Mouse (Mus musculus): ENCODE results near the gene 9830107B12Rik.
A peak's percentile ranks its signal among the peaks of the same experiment; 100 is the strongest.

Gene 9830107B12Rik

DNA sequence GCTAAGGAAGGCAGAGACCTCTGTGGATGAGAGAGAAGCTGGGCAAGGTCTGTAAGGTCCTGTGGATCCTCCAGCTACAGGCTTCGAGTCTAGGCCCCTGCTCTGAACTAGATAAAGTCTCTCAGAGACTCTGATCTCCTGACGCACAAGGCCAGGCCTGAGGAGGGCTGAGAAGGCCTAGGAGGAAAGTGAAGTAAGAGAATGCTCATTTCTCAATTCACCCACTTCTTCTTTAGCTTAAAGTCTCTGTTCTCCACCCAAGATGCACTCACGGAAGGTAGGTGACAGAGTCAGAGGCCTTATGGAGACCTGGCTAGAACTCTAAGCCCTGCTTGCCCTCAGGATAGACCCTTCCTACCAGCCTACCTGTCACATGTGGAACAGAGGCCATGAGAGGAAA lies at the start of gene 9830107B12Rik:
9830107B12Rik (minus strand) TSS at position 149 of the 400 bp plus-strand sequence.
- DNase-seq (ENCODE audit: low read depth in 1 of 2, low spot score in 2 of 2), result peak in 1 of 2 experiments; percentile 6

DNA sequence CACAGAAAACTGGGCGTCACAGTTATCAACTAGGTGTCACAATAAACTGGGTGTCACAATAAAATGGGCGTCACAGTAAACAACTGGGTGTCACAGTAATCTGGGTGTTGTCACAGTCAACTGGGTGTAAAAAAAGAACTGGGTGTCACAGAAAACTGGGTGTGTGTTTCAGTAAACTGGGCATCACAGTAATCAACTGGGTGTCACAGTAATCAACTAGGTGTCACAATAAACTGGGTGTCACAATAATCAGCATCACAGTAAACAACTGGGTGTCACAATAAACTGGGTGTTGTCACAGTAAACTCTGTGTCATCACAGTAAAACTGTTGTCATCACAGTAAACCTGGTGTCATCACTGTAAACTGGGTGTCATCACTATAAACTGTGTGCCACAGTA lies 46.3 kb upstream of the 9830107B12Rik start:
- no peak for DNase-seq (ENCODE audit: low read depth in 1 of 2, low spot score in 2 of 2)

DNA sequence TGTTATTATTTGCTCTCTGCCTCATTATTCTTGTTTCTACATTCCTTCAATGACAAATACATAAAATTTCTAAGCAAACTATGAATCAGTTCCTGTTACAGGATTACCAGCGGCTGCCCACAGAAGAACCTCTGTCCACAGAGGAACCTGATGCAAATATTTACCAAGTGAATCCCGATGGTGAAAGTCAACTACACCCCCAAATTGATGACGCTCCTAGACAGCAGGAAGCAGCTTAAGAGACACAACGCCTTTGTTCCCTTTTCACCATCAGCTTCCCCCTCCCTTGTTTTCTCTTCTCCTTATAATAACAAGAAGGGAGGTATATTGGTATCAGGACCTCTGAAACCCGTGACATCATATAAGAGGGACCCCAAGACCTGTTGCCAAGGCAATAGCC lies 39.2 kb upstream of the 9830107B12Rik start:
- DNase-seq (ENCODE audit: low read depth in 1 of 2, low spot score in 2 of 2), result peak; percentile 58 to 70

DNA sequence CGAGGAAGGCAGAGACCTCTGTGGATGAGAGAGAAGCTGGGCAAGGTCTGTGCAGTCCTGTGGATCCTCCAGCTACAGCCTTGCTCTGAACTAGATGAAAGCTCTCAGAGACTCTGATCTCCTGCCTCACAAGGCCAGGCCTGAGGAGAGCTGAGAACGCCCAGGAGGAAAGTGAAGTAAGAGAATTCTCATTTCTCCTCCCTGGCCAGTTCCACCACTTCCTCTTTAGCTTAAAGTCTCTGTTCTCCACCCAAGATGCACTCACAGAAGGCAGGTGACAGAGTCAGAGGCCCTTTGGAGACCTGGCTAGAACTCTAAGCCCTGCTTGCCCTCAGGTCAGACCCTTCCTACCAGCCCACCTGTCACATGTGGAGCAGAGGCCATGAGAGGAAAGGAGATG lies 21.0 kb upstream of the 9830107B12Rik start, which contains the start of gene A530064D06Rik:
A530064D06Rik (minus strand) TSS at position 173 of the 400 bp plus-strand sequence.
- peak in 1 of 2 experiments; percentile 20 for DNase-seq (ENCODE audit: low read depth in 1 of 2, low spot score in 2 of 2)

DNA sequence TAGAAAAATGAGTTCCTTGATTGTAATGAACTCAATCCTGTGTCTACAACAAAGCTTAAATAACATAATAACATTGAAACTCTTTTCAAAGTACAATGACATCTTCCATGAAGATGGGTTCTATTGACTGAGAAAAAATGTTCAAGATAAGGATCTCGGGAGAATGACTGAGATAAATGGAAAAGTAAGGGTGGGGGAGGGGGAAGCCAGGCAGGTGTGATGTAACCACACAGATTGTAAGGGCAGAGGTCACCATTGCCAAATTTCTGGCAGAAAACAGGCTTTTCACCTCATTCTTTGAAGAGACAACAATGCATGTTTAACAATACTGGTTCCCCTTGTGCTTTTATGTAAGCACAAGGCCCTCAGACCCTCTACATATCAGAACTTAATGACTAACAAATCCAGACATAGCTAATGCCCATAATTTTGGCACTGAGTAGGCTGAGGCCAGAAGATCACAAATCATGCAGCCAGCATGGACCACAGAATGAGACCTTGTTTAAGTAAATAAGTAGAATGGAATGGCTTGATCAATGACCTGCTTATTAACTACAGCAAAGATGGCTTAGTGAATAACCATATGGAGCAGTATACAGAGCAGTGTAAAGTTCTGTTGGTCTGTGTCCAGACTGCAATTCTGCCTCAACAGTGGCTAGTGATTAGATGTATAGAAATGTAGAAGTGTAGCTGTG lies 11.5 kb upstream of the 9830107B12Rik start:
- DNase-seq (ENCODE audit: low read depth in 1 of 2, low spot score in 2 of 2), result no peak

DNA sequence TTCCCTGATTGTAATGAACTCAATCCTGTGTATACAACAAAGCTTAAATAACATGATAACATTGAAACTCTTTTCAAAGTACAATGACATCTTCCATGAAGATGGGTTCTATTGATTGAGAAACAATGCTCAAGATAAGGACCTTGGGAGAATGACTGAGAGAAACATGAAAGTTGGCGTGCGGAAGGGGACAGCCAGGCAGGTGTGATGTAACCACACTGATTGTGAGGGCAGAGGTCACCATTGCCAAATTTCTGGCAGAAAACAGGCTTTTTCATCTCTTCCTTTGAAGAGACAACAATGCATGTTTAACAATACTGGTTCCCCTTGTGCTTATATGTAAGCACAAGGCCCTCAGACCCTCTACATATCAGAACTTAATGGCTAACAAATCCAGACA lies 13.3 kb downstream of the 9830107B12Rik start:
- DNase-seq (ENCODE audit: low read depth in 1 of 2, low spot score in 2 of 2), result no peak

DNA sequence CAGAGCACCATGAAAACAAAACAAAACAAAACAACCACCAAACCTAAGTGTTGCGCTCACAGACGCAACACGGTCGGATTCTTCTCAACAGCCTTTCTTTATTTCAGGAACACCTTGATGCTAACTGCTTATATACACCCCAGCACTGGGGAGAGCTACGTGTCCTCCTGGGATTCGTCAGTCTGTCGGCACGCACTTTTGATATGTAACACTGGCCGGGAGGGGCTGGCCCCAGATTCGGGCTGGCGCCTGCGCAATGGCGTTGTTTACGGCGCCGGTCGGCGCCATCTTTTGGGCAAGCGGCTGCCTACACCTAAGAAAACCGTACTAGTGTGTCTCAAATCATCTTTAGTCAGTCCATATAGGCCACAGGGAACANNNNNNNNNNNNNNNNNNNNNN lies 25.6 kb downstream of the 9830107B12Rik start:
- no peak for DNase-seq (ENCODE audit: low read depth in 1 of 2, low spot score in 2 of 2)

DNA sequence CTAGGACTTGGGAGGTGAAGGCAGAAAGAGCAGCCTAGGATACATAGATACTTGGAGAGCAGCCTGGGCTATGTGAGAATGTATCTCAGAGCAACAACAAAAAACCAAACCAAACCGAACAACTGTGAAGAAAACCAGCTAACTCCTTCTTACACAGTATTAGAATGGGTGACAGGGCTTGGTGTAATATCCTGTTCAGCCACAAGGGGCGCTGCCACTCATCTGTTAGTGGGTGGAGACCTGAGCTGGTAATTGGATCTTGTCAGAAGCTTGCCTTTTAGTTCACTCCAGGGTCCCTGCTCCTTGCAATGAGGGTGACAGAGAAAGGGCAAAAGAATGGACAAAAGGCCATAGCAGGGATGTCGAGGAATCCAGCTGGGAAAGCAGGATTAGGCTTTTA lies 26.4 kb downstream of the 9830107B12Rik start:
- DNase-seq (ENCODE audit: low read depth in 1 of 2, low spot score in 2 of 2), result peak; percentile 54 to 76

DNA sequence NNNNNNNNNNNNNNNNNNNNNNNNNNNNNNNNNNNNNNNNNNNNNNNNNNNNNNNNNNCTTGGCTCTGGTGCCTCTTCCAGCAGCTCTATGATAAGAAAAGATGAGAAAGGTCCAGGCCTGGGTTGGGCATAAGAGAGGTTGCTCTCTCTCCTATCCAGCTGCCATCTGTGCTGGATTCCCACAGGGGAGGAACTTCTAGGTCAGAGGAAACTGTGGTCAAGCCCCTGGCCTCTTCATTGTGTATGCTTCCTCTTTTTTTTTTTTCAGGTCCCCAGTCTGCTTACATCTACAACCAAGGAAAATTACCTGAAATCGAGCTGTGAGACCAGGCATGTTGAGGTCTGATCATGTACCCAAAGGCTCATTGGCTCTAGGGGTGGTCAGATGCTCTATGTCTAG lies 27.5 kb downstream of the 9830107B12Rik start:
- DNase-seq (ENCODE audit: low read depth in 1 of 2, low spot score in 2 of 2), result no peak

DNA sequence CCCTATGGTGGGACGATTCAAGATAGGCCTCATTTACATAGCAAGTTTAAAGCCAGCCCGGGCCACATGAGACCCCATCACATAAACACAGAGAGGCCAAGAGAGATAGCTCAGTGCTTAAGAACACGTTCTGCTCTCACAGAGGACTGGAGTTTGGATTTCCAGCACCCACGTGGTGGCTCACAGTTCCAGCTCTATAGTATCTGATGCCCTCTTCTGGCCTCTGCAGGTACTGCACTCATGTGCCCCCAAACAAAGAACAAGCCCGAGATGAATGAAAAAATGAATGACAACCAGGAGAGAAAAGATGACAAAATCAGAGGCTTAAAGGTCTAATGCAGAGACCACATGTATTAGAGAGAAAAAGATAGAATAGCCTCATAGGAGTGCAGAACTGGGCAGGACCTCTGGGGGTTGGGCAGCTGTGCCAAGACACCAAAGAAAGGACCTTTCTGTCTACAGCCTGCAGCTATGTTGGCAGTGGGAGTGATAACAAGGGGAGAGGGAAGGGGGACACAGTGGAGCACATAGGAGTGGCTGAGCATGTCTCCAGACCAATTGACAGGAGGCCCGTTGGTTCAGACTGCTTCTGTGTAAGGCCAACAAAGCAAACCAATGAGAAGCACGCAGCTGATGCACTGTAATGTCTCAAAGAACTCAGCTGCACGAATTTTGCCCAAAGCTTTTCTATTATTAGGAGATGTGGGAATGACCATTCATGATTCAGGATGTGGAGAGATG lies 35.4 kb downstream of the 9830107B12Rik start:
- DNase-seq (ENCODE audit: low read depth in 1 of 2, low spot score in 2 of 2), result peak in 1 of 2 experiments; percentile 55

DNA sequence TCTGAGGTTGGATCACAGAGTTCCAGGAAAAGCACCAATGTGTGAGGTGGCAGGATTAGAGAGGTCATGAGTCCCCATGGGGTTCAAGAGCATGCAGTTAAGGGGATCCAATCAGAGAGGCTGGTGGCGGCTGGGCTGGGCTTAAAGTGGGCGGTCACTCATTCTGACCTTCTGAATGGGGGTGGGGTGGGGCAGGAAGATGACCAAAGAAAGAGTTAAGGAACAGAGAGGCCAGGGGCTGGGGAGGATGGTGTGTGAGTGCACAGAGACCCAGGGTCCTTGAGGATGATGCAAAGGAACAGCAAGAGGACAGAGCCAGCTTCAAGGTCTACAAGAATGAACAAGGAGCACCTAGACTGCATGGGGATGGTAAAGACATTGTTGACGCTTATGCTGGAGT lies 37.5 kb downstream of the 9830107B12Rik start:
- no peak for DNase-seq (ENCODE audit: low read depth in 1 of 2, low spot score in 2 of 2)

DNA sequence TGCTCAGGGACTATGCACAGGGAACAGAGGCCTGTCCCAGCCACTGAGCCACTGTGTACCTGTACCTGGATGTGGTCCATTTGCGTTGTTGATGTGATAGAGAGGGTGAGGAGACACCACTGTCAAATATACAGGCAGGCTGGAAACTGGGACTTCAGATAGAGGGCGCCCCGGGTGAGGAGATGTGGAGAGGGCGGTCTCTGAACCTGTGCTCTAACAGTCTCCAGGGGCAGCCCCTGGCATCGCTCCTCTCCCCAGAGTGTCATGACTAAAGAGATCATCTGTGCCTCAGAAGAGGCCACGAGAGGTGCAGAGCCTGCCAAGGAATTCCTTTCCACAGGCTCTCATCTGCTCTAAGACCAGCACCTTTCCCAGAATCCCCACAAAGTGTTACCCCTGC lies 38.2 kb downstream of the 9830107B12Rik start:
- no peak for DNase-seq (ENCODE audit: low read depth in 1 of 2, low spot score in 2 of 2)

DNA sequence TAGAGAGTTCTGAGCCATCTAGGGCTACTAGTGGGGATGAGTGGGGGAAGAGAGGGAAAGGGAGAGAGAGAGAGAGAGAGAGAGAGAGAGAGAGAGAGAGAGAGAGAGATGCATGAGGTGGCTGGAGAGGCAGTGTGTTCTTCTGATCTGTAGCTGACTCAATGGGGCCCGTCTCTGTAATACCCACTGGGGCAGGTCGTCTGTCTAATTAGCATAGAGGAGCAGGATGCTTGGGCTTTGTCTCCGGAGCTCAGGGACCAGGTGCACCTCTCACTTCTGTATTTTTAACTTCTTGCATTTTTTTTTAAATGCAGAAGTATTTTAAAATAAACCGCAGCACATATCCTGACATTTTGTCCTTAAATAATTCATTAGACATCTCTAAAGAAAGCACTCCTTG lies 38.7 kb downstream of the 9830107B12Rik start:
- DNase-seq (ENCODE audit: low read depth in 1 of 2, low spot score in 2 of 2), result no peak

DNA sequence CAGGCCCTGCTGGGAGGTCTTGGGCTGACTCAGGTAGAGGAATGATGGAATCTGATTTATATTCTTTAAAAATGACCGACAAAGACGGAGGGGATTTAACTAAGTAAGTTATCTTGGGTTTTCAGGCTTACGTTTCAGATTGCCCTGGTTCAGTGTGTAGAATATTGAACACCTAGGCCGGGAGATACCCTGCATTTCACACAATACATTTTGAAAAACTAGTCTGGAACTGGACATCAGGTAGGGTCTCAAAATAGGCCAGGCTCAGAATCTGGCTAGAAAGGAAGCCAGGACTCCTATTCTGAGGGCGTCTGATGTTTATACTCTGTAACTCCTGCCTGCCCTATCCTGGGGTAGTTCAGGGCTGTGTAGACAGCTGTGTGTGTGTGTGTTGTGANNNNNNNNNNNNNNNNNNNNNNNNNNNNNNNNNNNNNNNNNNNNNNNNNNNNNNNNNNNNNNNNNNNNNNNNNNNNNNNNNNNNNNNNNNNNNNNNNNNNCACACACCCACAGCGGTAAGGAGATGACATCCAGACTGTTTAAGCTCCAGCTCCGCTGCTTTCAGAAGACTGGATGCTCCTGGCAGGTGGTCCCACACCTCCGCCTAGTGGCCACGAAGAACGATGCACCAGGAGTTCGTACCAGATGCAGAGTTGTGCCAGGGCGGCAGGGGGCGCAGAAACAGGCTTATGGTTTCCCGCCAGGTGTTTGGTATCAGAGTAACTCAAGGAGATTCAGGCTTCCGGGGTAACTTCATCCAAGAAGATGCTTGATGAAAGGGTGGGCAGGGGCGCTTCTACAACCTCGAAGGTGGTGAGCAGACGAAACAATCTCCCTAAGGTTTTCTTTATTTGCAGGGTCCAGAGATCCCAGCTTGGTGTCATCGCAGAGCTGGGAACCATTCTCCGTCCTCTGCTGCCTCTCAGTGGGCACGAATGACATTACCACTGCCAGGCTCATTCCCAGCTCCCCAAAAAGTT lies 45.3 kb downstream of the 9830107B12Rik start:
- DNase-seq (ENCODE audit: low read depth in 1 of 2, low spot score in 2 of 2), result peak; percentile 38 to 61

DNA sequence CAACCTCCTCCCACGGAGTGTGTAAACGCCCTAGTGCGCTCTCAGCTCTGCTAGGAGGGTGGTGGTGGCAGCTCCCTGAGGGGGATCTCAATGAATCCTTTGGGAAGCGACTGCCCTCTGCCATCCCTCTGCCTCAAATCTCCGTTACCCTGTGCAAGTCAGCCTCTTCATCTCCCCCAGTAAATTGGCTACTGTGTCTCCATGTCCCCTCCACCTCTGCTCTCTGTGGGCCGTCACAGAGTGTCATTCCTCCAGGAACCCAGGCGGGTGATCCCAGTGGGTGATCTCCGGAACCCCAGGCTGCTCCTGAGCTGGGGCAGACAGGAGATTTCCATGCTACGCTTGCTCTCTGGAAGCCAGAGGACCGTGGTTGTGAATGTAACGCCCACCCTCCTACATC lies 46.8 kb downstream of the 9830107B12Rik start:
- DNase-seq (ENCODE audit: low read depth in 1 of 2, low spot score in 2 of 2), result no peak

DNA sequence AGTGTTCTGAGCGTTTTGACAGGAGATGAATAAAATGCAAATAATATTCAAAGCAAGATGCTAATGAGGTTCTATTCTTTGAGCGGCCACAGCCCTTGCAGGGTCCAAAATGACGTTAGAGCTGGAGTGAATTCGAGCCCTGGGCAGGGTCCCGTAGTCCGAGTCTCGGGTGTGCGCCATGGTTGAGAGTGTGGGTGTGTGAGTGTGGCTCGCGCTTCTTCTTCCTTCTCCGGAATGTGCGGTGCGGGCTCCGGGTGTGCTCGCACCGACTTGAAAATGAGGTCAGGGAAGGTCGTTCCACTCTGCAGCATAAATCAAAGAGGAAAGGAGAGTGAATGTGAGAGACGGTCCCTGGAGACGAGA lies 47.6 kb downstream of the 9830107B12Rik start:
- no peak for DNase-seq (ENCODE audit: low read depth in 1 of 2, low spot score in 2 of 2)

DNA sequence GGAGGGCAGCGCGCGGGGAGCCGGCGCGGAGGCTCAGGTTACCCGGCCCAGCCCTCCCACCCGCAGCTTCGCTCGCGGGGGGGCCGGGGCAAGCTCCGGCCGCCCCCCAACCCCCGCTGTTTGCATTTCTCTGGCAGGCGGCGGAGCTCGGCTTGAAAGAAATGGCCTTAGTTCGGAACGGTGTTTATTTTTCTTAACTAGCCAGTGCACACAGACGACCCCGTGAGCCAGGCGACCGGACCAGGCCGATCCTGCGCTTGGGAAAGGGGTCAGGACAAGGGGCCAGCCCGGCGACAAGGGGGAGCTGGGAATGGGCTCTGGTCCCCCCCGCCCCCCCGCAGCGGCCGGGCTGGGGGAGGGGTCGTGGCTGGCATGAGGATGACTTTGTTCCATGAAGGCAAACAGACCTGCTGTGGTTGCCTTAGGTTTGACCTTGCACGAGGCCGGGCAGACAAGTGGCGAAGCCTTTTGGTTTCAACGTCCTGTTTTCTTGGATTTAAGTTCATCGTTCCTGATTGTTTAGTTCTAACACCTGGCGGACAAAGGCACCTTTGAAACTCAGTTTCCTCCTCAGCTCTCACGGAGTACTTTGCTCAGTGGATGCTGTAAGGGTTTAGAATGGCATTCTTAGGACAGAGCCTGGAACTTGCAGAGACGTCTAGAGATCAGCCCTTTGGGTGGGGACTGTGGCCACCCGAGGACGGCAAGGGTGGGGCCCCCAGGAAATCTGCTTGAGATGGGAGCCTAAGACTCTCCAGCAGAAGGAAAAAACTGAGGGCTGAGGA lies 48.1 kb downstream of the 9830107B12Rik start:
- DNase-seq (ENCODE audit: low read depth in 1 of 2, low spot score in 2 of 2), result no peak

DNA sequence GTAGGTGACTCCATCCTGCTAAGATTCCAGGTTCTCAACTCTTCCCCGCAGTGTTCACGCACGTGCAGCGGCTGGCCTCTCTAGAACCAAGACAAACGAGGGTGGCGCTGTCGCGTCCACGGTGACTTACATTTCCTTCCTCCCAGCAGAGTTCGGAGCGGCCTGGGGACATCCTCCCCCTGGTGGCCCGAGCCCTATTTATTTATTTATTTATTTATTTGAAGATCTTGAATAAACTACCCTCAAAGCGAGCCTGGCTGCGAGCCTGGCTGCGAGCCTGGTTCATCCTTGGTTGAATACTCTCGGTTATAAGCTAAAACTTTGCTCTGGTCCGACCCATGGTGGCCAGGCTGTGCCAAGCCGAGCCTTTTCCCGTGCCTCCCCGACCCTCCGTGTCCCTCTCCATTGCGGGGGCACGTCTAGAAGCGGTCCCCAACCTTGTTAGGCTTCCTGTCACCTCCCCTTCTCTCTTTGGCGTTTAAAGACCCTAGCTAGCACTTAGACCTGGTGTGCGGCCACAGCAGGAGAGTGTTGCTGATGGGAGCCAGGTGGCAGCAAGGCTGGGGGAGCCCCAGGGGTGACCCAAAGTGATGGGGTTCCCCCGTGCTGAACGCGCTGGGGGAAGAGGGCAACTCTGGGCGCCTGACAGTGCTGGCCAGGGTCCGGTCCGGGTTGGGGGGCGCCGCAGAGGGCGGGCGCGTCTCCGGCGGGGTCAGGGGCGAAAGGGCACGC lies 48.9 kb downstream of the 9830107B12Rik start:
- DNase-seq (ENCODE audit: low read depth in 1 of 2, low spot score in 2 of 2), result peak in 1 of 2 experiments; percentile 41

DNA sequence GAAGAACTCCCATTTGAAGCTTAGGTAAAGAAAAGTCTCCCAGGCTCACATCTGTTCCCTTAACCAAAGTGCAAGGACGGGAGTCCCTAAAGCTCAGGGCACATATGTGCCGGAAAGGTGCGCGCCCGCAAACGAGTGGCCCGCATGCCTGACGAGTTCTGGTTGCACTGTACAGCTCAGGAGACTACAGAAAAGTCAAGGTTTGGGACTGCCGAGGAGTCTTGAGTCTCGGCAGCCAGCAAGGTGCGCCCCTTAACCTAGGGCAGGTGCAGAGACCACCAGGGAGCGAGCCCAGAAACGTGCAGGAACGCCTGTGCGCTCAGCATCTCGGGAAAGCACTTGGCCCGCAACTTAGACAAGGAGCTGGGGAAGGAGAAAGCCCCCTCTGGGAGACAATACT lies 49.7 kb downstream of the 9830107B12Rik start:
- no peak for DNase-seq (ENCODE audit: low read depth in 1 of 2, low spot score in 2 of 2)

DNA sequence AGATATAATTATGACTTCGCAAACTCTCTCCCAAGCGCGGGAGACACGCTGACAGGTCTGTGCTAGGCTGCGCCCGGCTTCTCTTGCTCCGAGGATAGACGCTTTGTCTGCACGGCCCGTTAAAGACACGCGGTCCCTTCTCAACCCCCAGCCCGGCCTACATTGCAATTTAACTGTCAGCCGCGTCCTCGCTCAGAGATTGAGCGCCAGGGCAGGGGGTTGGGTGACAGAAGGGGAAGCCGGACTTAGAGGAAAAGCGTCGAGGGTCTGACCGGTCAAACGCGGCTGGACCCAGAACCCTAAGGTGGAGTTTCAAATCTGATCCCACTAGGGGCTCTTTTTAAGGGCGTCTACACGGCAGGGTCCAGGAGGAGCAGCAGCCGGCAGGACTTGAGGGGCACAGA lies 50.3 kb downstream of the 9830107B12Rik start:
- DNase-seq (ENCODE audit: low read depth in 1 of 2, low spot score in 2 of 2), result no peak
